Mouse (Mus musculus): Measurements from ENCODE around the gene Nol12. TPM values are rescaled to one million over a fixed set of nuclear protein-coding genes. Genes with fewer than 3 reads are reported as not detected.

Nol12 gene
- polyA plus RNA-seq, 1 experiment from 2014 or later = 55.8 TPM

DNA sequence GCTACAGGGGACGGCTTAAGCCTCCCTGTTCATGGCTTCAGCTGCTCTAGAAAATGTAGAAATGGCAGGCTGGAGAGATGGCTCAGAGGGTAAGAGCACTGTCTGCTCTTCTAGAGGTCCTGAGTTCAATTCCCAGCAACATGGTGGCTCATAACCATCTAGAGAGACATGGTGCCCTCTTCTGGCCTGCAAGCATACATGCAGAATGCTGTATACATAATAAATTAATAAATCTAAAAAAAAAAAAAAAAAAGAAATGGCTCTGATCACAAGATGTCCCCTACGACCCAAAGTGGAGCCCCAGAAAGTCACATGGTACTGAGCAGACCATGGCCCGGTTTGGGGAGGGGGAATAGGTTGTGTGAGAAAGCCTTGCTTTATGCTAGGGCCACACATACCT lies 20.9 kb downstream of the Nol12 start:
- Histone ChIP-seq H3K27ac (ENCODE audit: low read depth, low read length) (no peak overlapping the region), H3K4me2 (replicated peaks; ENCODE audit: low read depth, low read length) (no peak overlapping the region), H3K36me3 (ENCODE audit: control insufficient read depth, insufficient read depth, low read length) (peaks cover 6% of the 10 kb centered on the region; the same call in 1 of the 2 replicates), H3K4me1 (ENCODE audit: control insufficient read depth, insufficient read depth, low read length) (peaks cover 10% of the 10 kb centered on the region; the same call in 1 of the 2 replicates), H3K27me3 (ENCODE audit: control insufficient read depth, insufficient read depth, low read length) (no peaks in the 10 kb centered on the region), H3K9me3 (ENCODE audit: control insufficient read depth, low read length) (no peaks in the 10 kb centered on the region), H3K9ac (ENCODE audit: low read depth, low read length) (no peak overlapping the region), H3K4me3 (ENCODE audit: low read length) (no peak overlapping the region)
- WGBS = 88% methylated on average over 3 of the region's 3 CpGs
- no peak for ATAC-seq (ENCODE audit: low FRiP score, low TSS enrichment)

DNA sequence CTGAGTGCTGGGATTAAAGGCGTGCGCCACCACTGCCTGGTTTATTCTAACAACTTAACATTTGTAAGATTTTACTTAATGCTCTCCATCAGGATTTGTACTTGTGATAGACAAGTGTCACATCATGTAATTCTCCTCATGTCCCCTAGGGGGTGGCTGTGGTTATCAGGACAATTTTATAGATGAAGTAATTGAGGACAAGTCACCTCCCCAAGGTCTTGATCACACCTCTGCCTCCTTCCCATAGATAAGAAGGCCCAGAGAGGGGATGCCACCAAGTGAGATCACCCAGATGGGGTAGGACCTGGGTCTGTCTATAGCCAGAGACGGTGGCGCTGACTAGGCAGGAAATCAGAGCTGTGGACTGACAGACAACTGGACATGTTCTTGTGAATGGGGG lies 21.6 kb downstream of the Nol12 start:
- no peak overlapping the region for H3K9ac ChIP-seq (ENCODE audit: low read depth, low read length)
- peaks cover 10% of the 10 kb centered on the region; the same call in 1 of the 2 replicates for H3K4me1 ChIP-seq (ENCODE audit: control insufficient read depth, insufficient read depth, low read length)
- WGBS = 74% methylated on average over 4 of the region's 4 CpGs
- no peaks in the 10 kb centered on the region for H3K9me3 ChIP-seq (ENCODE audit: control insufficient read depth, low read length)
- no peak overlapping the region for H3K4me2 ChIP-seq (replicated peaks; ENCODE audit: low read depth, low read length)
- peak; percentile 21; the same call in 1 of the 2 replicates for ATAC-seq (ENCODE audit: low FRiP score, low TSS enrichment)
- peaks cover 6% of the 10 kb centered on the region; the same call in 1 of the 2 replicates for H3K36me3 ChIP-seq (ENCODE audit: control insufficient read depth, insufficient read depth, low read length)
- H3K27me3 ChIP-seq (ENCODE audit: control insufficient read depth, insufficient read depth, low read length) = no peaks in the 10 kb centered on the region
- no peak overlapping the region for H3K4me3 ChIP-seq (ENCODE audit: low read length)
- H3K27ac ChIP-seq (ENCODE audit: low read depth, low read length) = 0 out of 2 replicates have a peak overlapping the region, but pooled peaks have one; percentile 24

DNA sequence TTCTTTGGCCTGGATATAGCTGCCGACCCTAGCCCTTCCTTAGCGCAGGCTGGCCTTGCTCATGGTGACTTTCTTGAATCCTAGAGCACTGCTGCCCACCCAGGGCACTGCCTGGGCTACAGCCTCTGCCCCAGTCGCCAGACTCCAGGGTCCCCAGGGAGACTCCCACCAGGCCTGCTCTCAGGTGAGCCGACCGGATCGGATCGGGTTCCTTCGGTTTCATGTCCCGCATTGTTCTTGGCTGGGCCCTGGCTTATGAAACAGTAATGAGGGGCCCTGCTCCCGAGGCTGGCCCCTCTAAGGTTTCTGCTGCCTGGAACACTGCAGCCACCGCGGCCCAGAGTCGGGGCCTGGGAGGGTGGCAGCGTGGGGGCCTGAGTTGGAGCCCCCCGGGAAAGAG lies 22.3 kb downstream of the Nol12 start:
- Histone ChIP-seq H3K9ac (ENCODE audit: low read depth, low read length) (no peak overlapping the region; the same call in 1 of the 2 replicates), H3K4me2 (replicated peaks; ENCODE audit: low read depth, low read length) (peak overlapping the region; percentile 25), H3K27me3 (ENCODE audit: control insufficient read depth, insufficient read depth, low read length) (no peaks in the 10 kb centered on the region), H3K9me3 (ENCODE audit: control insufficient read depth, low read length) (no peaks in the 10 kb centered on the region), H3K4me1 (ENCODE audit: control insufficient read depth, insufficient read depth, low read length) (peaks cover 10% of the 10 kb centered on the region; the same call in 1 of the 2 replicates), H3K4me3 (ENCODE audit: low read length) (no peak overlapping the region), H3K27ac (ENCODE audit: low read depth, low read length) (0 out of 2 replicates have a peak overlapping the region, but pooled peaks have one; percentile 24), H3K36me3 (ENCODE audit: control insufficient read depth, insufficient read depth, low read length) (peaks cover 6% of the 10 kb centered on the region; the same call in 1 of the 2 replicates)
- ATAC-seq (ENCODE audit: low FRiP score, low TSS enrichment) = peak; percentile 63
- 33% methylated on average over 15 of the region's 15 CpGs for WGBS

DNA sequence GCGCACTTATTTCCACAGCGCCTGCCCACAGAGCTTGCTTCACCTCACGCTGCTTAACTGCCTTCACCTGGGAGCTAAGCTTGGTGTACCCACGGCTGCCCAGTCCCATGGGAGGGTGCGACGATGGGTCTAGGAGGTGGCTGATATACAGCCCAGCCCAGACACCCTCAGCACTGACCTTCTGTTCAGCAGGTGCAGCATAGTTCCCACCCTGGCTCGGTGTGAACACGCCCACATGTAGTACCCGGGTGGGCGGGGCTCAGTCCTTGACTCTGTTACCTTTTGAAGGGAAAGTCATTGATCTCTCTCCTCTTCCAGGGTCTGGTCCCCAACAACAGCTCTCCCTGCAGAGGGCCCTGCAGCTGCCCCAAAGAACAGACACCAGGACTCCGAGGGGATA lies 24.8 kb downstream of the Nol12 start:
- H3K4me1 ChIP-seq (ENCODE audit: control insufficient read depth, insufficient read depth, low read length) = peaks cover 10% of the 10 kb centered on the region; the same call in 1 of the 2 replicates
- no peak overlapping the region for H3K9ac ChIP-seq (ENCODE audit: low read depth, low read length)
- no peaks in the 10 kb centered on the region for H3K27me3 ChIP-seq (ENCODE audit: control insufficient read depth, insufficient read depth, low read length)
- no peak overlapping the region for H3K27ac ChIP-seq (ENCODE audit: low read depth, low read length)
- peaks cover 6% of the 10 kb centered on the region; the same call in 1 of the 2 replicates for H3K36me3 ChIP-seq (ENCODE audit: control insufficient read depth, insufficient read depth, low read length)
- no peak overlapping the region for H3K4me3 ChIP-seq (ENCODE audit: low read length)
- no peak for ATAC-seq (ENCODE audit: low FRiP score, low TSS enrichment)
- WGBS = 81% methylated on average over 11 of the region's 11 CpGs
- H3K4me2 ChIP-seq (replicated peaks; ENCODE audit: low read depth, low read length) = no peak overlapping the region
- no peaks in the 10 kb centered on the region for H3K9me3 ChIP-seq (ENCODE audit: control insufficient read depth, low read length)

DNA sequence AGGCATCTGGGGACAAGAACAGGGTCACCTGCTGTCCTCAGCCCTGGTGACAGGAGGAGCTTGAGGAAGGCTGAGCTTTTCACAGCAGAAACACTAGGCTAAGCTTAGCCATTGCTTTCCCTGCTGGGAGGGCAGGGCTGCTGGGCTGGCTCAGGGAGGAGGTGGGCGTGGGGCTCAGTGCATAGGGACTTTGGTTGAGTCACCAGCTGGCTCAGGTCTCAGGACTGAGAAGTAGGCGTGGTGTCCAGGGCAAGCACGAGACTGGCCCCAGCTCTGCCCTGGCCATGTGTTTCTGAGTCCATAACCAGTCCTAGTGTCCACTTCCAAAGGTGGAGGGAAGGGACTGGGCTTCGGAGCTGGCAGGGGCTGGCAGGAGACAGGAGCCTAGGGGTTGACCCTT lies 25.4 kb downstream of the Nol12 start:
- Histone ChIP-seq H3K4me3 (ENCODE audit: low read length) (no peak overlapping the region), H3K4me1 (ENCODE audit: control insufficient read depth, insufficient read depth, low read length) (peaks cover 10% of the 10 kb centered on the region; the same call in 1 of the 2 replicates), H3K36me3 (ENCODE audit: control insufficient read depth, insufficient read depth, low read length) (peaks cover 6% of the 10 kb centered on the region; the same call in 1 of the 2 replicates), H3K27me3 (ENCODE audit: control insufficient read depth, insufficient read depth, low read length) (no peaks in the 10 kb centered on the region), H3K27ac (ENCODE audit: low read depth, low read length) (no peak overlapping the region), H3K4me2 (replicated peaks; ENCODE audit: low read depth, low read length) (no peak overlapping the region), H3K9ac (ENCODE audit: low read depth, low read length) (no peak overlapping the region), H3K9me3 (ENCODE audit: control insufficient read depth, low read length) (no peaks in the 10 kb centered on the region)
- no peak for ATAC-seq (ENCODE audit: low FRiP score, low TSS enrichment)
- WGBS = 81% methylated on average over 4 of the region's 4 CpGs

DNA sequence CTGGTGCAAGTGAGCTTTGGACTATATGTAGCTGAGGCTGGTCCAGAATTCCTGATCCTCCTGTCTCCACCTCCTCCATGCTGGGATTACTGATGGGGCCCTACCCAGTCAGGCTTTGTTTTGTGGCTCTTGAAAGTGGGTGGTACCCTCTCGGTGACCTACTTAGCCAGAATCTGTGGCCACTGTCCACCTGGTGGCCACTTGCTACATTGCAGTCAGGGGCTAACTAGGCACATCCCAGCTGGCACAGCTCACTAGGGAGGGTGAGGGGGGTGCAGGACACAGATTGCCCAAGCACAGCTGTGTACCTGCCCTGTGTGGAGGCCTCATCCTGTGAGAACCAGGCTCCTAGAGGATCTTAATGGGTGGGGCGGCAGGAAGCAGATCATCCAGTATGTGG lies 28.2 kb downstream of the Nol12 start:
- no peak overlapping the region for H3K27ac ChIP-seq (ENCODE audit: low read depth, low read length)
- no peak overlapping the region for H3K9ac ChIP-seq (ENCODE audit: low read depth, low read length)
- no peaks in the 10 kb centered on the region for H3K27me3 ChIP-seq (ENCODE audit: control insufficient read depth, insufficient read depth, low read length)
- peaks cover 10% of the 10 kb centered on the region; the same call in 1 of the 2 replicates for H3K36me3 ChIP-seq (ENCODE audit: control insufficient read depth, insufficient read depth, low read length)
- H3K9me3 ChIP-seq (ENCODE audit: control insufficient read depth, low read length) = no peaks in the 10 kb centered on the region
- ATAC-seq (ENCODE audit: low FRiP score, low TSS enrichment) = peak; percentile 61
- H3K4me2 ChIP-seq (replicated peaks; ENCODE audit: low read depth, low read length) = no peak overlapping the region
- no peaks in the 10 kb centered on the region for H3K4me1 ChIP-seq (ENCODE audit: control insufficient read depth, insufficient read depth, low read length)
- WGBS = 33% methylated on average over 2 of the region's 2 CpGs
- no peak overlapping the region for H3K4me3 ChIP-seq (ENCODE audit: low read length)

DNA sequence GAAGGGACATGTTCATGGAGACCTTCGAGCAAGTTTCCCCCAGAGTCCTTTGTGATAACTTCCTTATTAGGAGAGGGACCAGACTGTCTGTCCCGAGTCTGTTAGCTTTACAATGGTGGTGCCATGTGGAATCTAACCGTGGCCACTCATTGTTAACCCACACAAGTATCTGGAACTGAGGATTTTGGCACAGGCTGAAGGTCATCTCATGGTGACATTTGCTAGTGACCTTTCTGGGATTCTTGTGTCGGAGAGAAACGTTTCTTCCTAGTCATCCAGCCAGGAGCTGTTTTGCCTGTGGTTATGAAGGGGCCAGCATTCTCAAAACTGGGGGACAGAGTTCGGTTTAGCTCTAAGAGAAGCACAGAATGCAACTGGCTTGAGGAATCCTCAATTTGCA lies 36.9 kb downstream of the Nol12 start:
- no peaks in the 10 kb centered on the region for H3K9me3 ChIP-seq (ENCODE audit: control insufficient read depth, low read length)
- no peaks in the 10 kb centered on the region for H3K27me3 ChIP-seq (ENCODE audit: control insufficient read depth, insufficient read depth, low read length)
- no peak for ATAC-seq (ENCODE audit: low FRiP score, low TSS enrichment)
- no peaks in the 10 kb centered on the region for H3K4me1 ChIP-seq (ENCODE audit: control insufficient read depth, insufficient read depth, low read length)
- WGBS = 70% methylated on average over 6 of the region's 6 CpGs
- no peak overlapping the region for H3K9ac ChIP-seq (ENCODE audit: low read depth, low read length)
- H3K36me3 ChIP-seq (ENCODE audit: control insufficient read depth, insufficient read depth, low read length) = peaks cover 5% of the 10 kb centered on the region; the same call in 1 of the 2 replicates
- H3K4me2 ChIP-seq (replicated peaks; ENCODE audit: low read depth, low read length) = no peak overlapping the region
- no peak overlapping the region for H3K4me3 ChIP-seq (ENCODE audit: low read length)
- H3K27ac ChIP-seq (ENCODE audit: low read depth, low read length) = no peak overlapping the region

DNA sequence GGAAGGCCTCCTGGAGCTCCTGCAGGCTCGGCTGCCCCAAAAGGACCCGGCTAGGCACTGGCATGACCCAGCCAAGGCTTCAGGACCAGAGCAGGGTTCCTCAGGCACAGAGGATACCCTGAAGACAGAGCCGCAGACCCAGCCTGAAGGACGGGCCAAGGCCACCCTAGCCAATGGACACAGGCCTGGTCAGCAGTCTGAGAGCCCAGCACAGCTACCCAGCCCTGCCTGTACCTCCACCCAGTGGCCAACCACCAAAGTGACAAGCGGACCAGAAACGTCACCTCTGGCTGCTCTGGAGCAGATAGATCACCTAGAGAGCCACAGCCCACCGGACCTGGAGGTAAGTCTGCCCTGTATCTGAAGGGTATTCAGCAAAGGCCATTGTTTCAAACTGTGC lies 39.2 kb downstream of the Nol12 start:
- Histone ChIP-seq H3K27me3 (ENCODE audit: control insufficient read depth, insufficient read depth, low read length) (no peaks in the 10 kb centered on the region), H3K9me3 (ENCODE audit: control insufficient read depth, low read length) (no peaks in the 10 kb centered on the region), H3K36me3 (ENCODE audit: control insufficient read depth, insufficient read depth, low read length) (no peaks in the 10 kb centered on the region), H3K4me1 (ENCODE audit: control insufficient read depth, insufficient read depth, low read length) (peaks cover 7% of the 10 kb centered on the region), H3K4me2 (replicated peaks; ENCODE audit: low read depth, low read length) (no peak overlapping the region), H3K27ac (ENCODE audit: low read depth, low read length) (no peak overlapping the region), H3K4me3 (ENCODE audit: low read length) (no peak overlapping the region), H3K9ac (ENCODE audit: low read depth, low read length) (no peak overlapping the region)
- peak; percentile 48; the same call in 1 of the 2 replicates for ATAC-seq (ENCODE audit: low FRiP score, low TSS enrichment)
- WGBS = 73% methylated on average over 7 of the region's 7 CpGs

DNA sequence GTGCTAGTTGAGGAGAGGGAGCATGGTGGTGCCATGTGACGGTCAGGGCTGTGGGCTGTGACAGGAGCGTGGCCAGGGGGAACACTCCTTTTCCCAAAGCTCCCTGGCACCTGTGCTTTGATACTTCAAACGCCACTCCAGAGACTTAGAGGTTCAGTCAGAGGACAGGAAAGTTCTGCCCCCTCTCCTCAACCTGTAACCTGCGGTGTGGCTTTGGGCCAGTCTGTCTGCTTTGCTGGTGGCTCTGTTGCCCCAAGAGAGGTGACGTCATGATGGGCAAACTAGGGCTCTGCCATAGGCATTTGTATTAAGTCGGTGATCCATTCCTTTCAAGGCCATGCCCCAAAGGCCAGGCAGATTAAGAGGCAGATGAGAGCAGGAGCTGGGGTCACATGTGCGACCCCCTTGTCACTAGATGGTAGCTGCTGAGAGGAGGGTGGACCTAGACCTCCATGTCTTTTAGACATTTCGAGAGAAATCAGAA lies 43.0 kb downstream of the Nol12 start:
- Histone ChIP-seq H3K9ac (ENCODE audit: low read depth, low read length) (no peak overlapping the region), H3K27ac (ENCODE audit: low read depth, low read length) (no peak overlapping the region), H3K4me3 (ENCODE audit: low read length) (no peak overlapping the region), H3K36me3 (ENCODE audit: control insufficient read depth, insufficient read depth, low read length) (no peaks in the 10 kb centered on the region), H3K27me3 (ENCODE audit: control insufficient read depth, insufficient read depth, low read length) (no peaks in the 10 kb centered on the region), H3K9me3 (ENCODE audit: control insufficient read depth, low read length) (no peaks in the 10 kb centered on the region), H3K4me1 (ENCODE audit: control insufficient read depth, insufficient read depth, low read length) (peaks cover 18% of the 10 kb centered on the region), H3K4me2 (replicated peaks; ENCODE audit: low read depth, low read length) (no peak overlapping the region)
- WGBS = 92% methylated on average over 8 of the region's 8 CpGs
- ATAC-seq (ENCODE audit: low FRiP score, low TSS enrichment) = no peak
